Mouse (Mus musculus): Measurements from ENCODE around the gene Gxylt1. TPM values are rescaled to one million over a fixed set of nuclear protein-coding genes. Genes with fewer than 3 reads are reported as not detected.
"Not testable (repeated sequence)": the region's sequence is repeated elsewhere in the genome, so short reads cannot be mapped to it uniquely, and the experiment has no call there.

Gxylt1 gene
- 17.6 and 18.0 TPM in 2 replicates for polyA plus RNA-seq (2015; fragmentation: Nextera tagmentation; extraction: Ambion mirVana)

DNA sequence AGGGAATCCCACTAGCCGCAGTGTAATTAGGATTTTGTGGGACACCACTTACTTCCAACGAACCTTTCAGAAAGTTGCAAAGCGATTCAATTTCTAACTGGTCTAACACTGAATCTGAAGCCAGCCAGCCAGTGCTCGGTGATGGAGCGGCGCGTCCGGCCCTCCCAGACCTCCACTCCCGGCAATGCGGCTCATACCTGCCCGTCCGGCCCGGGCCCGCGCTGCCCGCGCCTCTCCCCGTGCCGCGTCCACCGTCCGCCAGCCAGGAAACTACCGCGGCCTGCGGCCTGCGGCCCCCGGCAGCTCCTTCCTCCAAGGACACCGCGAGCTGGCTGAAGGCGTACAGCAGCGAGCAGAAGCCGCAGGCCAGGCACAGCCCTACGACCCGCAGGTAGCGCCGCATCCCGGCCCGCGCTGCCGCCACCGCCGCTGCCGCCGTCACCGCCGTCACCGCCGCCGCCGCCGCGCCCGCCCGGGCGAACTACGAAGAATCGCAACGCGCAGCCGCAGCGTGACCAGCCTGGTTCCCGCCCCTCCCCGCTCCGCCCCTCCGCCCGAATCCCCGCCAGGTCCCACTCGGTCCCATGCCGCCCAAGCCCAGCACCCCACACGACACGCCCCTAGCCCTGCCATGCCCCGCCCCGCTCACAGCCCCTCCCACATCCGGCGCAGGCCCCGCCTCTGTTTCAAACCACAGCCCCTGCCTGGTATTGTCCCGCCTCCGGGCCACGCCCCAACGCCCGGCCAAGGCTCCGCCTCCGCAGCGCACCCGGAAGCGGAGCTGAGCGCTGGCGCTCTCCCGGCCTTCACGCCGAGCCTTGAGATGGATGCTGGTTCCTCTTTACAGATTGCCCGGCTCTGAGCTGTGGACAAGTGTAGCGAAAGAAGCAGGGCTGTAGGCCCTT lies at the start of gene Gxylt1:
TSS of gene Gxylt1 (minus strand) at position 501 of the 905 bp plus-strand sequence.
- H3K4me1 ChIP-seq = peaks cover 43% of the 10 kb centered on the region
- under 1% methylated on average over 73 of the region's 93 CpGs for WGBS
- H3K27me3 ChIP-seq = no peaks in the 10 kb centered on the region
- peak within 1 kb of the TSS; percentile 92 for H3K4me2 ChIP-seq (replicated peaks)
- peak within 1 kb of the TSS; percentile 90 for H3K9ac ChIP-seq
- no peaks in the 10 kb centered on the region for H3K9me3 ChIP-seq
- H3K4me3 ChIP-seq = peak within 1 kb of the TSS; percentile 80
- ATAC-seq (ENCODE audit: low FRiP score, low read depth) = peak; percentile 98
- H3K36me3 ChIP-seq = peaks cover 6% of the 10 kb centered on the region; the same call in 1 of the 2 replicates
- H3K27ac ChIP-seq = peak within 1 kb of the TSS; percentile 94

DNA sequence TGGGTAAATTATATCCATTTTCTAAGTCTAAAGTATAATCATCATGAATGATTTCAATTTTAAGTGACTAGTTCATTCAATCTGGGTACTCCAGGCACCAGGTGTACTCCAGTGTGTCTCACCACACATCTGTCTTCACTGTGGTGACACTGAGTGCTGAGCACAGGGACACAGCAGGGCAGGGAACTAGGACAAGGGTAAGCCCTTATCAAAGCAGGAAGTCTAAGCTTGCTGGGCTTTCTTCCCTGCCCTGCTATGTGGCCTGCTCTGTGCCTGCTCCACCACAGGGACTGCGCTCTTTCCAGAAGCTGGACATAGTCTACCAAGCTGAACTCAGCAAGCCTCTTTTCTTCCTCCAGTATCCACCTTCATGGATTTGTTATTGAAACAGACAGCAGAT lies 43.8 kb upstream of the Gxylt1 start:
- H3K27me3 ChIP-seq = no peaks in the 10 kb centered on the region
- H3K9me3 ChIP-seq = no peaks in the 10 kb centered on the region
- WGBS = 100% methylated on average over 1 of the region's 1 CpGs
- H3K36me3 ChIP-seq = peaks cover 8% of the 10 kb centered on the region; the same call in 1 of the 2 replicates
- ATAC-seq (ENCODE audit: low FRiP score, low read depth) = no peak
- H3K4me1 ChIP-seq = no peaks in the 10 kb centered on the region
- H3K4me3 ChIP-seq = no peak overlapping the region
- H3K4me2 ChIP-seq (replicated peaks) = no peak overlapping the region
- H3K9ac ChIP-seq = no peak overlapping the region
- H3K27ac ChIP-seq = no peak overlapping the region

DNA sequence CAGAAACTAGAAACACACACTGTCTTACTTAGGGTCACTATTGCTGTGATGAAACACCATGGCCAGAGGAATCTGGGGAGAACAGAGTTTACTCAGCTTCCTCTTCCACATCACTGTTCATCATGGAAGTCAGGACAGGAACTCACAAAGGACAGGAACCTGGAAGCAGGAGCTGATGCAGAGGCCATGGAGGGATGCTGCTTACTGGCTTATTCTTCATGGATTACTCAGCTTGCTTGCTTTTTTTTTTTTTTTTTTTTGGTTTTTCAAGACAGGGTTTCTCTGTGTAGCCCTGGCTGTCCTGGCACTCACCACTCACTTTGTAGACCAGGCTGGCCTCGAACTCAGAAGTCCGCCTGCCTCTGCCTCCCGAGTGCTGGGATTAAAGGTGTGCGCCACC lies 35.3 kb upstream of the Gxylt1 start:
- H3K9ac ChIP-seq; H3K4me1 ChIP-seq; H3K27ac ChIP-seq; H3K36me3 ChIP-seq; ATAC-seq (ENCODE audit: low FRiP score, low read depth); H3K9me3 ChIP-seq; H3K4me2 ChIP-seq (replicated peaks); H3K4me3 ChIP-seq; H3K27me3 ChIP-seq: not testable (repeated sequence)
- WGBS = 96% methylated on average over 4 of the region's 4 CpGs

DNA sequence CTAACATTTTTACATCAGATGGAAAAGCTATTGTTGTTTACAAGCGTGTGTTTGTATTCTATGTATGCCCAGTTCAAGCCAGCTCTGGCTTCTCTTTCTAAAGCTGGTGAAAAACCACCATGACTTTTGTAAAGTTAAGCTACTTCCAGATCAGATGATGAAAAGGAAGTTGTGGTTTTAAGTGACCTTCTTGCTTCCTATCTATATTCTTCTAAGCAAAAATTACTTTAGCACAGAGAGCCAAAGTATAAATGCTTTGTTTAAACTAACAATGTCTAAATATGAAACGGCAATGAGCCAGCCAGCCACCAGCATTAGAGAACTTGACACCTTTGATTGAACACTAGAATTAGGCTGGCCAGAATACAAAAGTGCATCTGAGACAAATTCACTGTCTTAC lies 23.2 kb upstream of the Gxylt1 start:
- H3K27me3 ChIP-seq = no peaks in the 10 kb centered on the region
- ATAC-seq (ENCODE audit: low FRiP score, low read depth) = no peak
- 88% methylated on average over 2 of the region's 2 CpGs for WGBS

DNA sequence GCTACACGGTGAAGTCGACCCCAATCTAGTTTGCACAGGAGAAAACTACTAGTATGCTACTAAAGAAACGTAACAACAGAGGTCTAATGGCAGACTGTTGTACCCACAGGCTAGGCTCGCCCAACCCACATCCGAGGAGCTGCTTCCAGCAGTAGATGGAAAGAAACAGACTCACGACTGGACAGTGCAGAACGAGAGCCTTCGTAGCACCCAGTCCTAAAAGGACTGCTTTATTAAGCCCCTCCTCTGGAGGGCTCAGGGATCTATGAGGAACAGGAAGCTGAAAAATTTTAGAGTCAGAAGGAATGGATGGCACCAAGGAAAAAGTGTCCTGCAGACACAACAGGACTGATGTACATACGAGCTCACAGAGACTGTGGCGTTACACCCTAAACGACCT lies 19.5 kb upstream of the Gxylt1 start:
- H3K4me3 ChIP-seq = no peak overlapping the region
- H3K4me2 ChIP-seq (replicated peaks) = no peak overlapping the region
- H3K27me3 ChIP-seq = no peaks in the 10 kb centered on the region
- no peak overlapping the region for H3K27ac ChIP-seq
- H3K9me3 ChIP-seq = no peaks in the 10 kb centered on the region
- H3K4me1 ChIP-seq = no peaks in the 10 kb centered on the region
- no peak for ATAC-seq (ENCODE audit: low FRiP score, low read depth)
- peaks cover 6% of the 10 kb centered on the region for H3K36me3 ChIP-seq
- no peak overlapping the region for H3K9ac ChIP-seq
- 79% methylated on average over 11 of the region's 11 CpGs for WGBS

More for the DNA sequence above, 23.2 kb upstream of the Gxylt1 start:
- no peaks in the 10 kb centered on the region for H3K9me3 ChIP-seq
- no peak overlapping the region for H3K4me2 ChIP-seq (replicated peaks)
- H3K9ac ChIP-seq = no peak overlapping the region
- no peaks in the 10 kb centered on the region; the same call in 1 of the 2 replicates for H3K36me3 ChIP-seq
- no peak overlapping the region for H3K4me3 ChIP-seq
- no peaks in the 10 kb centered on the region for H3K4me1 ChIP-seq
- H3K27ac ChIP-seq = no peak overlapping the region

DNA sequence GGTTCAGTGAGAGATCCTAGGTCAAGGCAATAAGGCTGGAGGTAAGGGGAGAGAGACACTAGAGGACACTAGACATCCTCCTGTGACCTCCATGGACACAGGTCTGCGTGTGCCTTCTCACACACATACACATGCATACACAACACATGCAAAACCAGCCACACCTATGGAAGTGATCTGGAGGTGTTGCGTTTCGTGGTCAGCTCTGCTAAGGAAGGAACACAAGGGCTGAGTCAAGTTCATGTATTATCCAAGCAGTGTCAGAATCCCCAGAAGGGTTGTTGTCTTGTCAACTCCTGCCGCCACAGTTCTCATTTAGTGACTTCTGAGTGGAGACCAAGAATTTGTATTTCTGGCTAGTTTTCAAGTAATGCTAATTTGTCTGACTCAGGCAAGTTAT lies 13.3 kb upstream of the Gxylt1 start:
- no peak for ATAC-seq (ENCODE audit: low FRiP score, low read depth)
- Histone ChIP-seq H3K4me1 (no peaks in the 10 kb centered on the region), H3K27ac (no peak overlapping the region), H3K9ac (no peak overlapping the region), H3K4me3 (no peak overlapping the region), H3K9me3 (no peaks in the 10 kb centered on the region), H3K36me3 (peaks cover 20% of the 10 kb centered on the region), H3K27me3 (no peaks in the 10 kb centered on the region), H3K4me2 (replicated peaks) (no peak overlapping the region)
- WGBS = 93% methylated on average over 4 of the region's 4 CpGs

DNA sequence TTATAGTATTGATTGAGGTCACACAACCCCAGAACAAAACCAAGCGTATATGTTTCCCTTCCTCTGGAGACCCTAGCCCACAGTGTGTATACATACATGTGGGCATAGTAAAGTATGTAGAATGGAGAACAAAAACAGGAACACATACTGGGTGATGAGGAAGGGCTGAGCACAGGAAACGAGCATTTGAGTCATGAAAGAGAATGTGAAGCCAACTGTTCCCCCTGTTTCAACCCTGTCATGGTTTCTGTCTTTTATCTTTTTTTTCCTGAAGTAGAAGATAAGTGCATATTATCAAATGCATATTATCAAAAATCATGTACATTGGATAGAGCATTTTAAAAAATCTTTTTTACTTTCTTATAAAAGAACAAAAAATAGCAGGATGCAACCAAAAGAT lies 12.6 kb upstream of the Gxylt1 start:
- Histone ChIP-seq H3K4me1 (no peaks in the 10 kb centered on the region), H3K4me2 (replicated peaks) (no peak overlapping the region), H3K9me3 (no peaks in the 10 kb centered on the region), H3K27ac (no peak overlapping the region), H3K4me3 (no peak overlapping the region), H3K27me3 (no peaks in the 10 kb centered on the region), H3K9ac (no peak overlapping the region), H3K36me3 (peaks cover 24% of the 10 kb centered on the region)
- WGBS = 67% methylated on average over 2 of the region's 2 CpGs
- no peak for ATAC-seq (ENCODE audit: low FRiP score, low read depth)

DNA sequence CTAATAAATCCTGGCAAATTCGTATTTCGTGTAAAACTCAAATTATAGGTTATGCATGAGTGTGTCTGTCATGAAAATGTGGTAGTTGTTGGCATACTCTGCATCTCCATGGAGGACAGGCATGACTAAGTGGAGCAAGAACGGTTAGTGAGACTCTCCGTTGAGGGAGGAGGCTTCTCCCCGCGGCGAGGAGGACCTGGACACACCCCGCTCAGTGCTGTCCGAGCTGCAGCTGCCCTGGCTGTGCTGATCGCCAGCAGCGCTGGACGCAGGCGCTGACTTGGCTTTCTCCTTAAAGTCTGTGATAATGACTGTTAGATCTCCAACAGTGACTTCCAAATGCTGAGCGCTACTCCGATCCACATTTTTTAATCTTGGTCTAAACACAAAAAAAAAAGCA lies 10.3 kb upstream of the Gxylt1 start:
- Histone ChIP-seq H3K4me1 (no peaks in the 10 kb centered on the region), H3K4me3 (no peak overlapping the region), H3K9ac (no peak overlapping the region), H3K9me3 (no peaks in the 10 kb centered on the region), H3K36me3 (peaks cover 37% of the 10 kb centered on the region), H3K27ac (no peak overlapping the region), H3K27me3 (no peaks in the 10 kb centered on the region), H3K4me2 (replicated peaks) (no peak overlapping the region)
- 82% methylated on average over 15 of the region's 15 CpGs for WGBS
- no peak for ATAC-seq (ENCODE audit: low FRiP score, low read depth)

DNA sequence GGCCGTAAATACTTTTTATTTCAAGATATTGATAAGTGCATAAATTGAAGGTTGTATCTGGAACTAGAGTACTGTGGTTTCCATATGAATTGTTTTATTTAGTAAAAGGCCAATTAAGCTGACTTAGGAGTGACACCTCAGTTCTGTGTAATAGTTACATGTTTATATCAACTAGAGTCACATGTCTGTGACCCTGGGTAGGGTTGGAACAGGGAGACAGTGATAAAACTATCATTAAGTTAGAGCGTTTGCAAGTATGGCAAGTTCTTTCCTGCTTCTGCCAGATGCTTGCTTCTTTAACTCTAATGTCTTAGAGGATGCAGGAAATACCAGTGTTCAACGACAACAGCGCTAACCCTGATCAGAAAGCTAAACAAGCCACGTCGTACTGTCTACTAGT lies 9.3 kb upstream of the Gxylt1 start:
- Histone ChIP-seq H3K36me3 (peaks cover 29% of the 10 kb centered on the region), H3K4me1 (no peaks in the 10 kb centered on the region), H3K4me3 (no peak overlapping the region), H3K4me2 (replicated peaks) (no peak overlapping the region), H3K9ac (no peak overlapping the region), H3K27me3 (no peaks in the 10 kb centered on the region), H3K27ac (no peak overlapping the region), H3K9me3 (no peaks in the 10 kb centered on the region)
- ATAC-seq (ENCODE audit: low FRiP score, low read depth) = no peak
- WGBS = 86% methylated on average over 6 of the region's 6 CpGs

DNA sequence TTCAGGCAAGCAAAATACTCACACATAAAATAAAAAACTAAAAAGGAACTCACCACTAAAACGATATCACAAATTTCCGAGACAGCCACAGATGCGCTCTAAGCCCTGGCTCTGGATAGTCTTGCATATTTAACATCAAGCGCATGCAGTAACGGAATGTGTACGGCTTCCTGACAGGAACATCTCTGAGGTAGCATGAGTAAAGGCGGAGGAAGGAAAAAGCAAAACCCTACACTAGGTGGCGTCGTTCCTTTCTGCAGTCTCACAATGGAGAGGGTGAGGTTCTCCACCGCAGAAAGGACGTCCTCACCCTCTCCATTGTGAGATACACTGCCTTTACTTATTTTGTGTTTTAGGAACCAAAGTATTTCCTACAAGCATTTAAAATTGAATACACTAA lies 8.4 kb upstream of the Gxylt1 start:
- ATAC-seq (ENCODE audit: low FRiP score, low read depth) = no peak
- 79% methylated on average over 11 of the region's 11 CpGs for WGBS
- Histone ChIP-seq H3K9ac (no peak overlapping the region), H3K4me3 (no peak overlapping the region), H3K27me3 (no peaks in the 10 kb centered on the region), H3K4me1 (no peaks in the 10 kb centered on the region), H3K9me3 (no peaks in the 10 kb centered on the region), H3K36me3 (peaks cover 26% of the 10 kb centered on the region), H3K4me2 (replicated peaks) (no peak overlapping the region), H3K27ac (no peak overlapping the region)

DNA sequence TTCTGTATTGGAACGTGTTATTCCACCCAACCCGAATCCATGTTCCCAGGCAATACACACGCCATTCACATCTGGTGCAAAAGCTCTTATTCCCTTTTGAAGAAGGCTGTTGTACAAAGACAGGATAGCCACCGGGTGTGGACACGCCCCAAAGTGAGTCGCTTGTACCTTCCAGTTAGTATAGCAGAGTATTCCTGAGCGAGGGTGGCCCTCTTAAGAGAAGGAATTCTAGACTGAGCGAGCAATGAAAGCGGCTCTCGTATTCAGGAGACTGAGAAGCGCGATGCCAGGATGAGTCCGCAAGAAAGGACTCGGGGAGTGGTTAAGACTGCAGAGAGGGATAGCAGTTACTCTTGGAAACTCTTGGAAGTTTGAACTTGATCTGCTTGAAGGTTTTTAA lies 1.3 kb upstream of the Gxylt1 start:
- Histone ChIP-seq H3K27me3 (no peaks in the 10 kb centered on the region), H3K4me2 (replicated peaks) (peak overlapping the region; percentile 92), H3K4me1 (peaks cover 30% of the 10 kb centered on the region), H3K9ac (0 out of 2 replicates have a peak overlapping the region, but pooled peaks have one; percentile 72), H3K4me3 (peak overlapping the region; percentile 80), H3K9me3 (no peaks in the 10 kb centered on the region), H3K36me3 (peaks cover 13% of the 10 kb centered on the region; the same call in 1 of the 2 replicates), H3K27ac (no peak overlapping the region)
- no peak for ATAC-seq (ENCODE audit: low FRiP score, low read depth)
- WGBS = 5% methylated on average over 14 of the region's 14 CpGs

DNA sequence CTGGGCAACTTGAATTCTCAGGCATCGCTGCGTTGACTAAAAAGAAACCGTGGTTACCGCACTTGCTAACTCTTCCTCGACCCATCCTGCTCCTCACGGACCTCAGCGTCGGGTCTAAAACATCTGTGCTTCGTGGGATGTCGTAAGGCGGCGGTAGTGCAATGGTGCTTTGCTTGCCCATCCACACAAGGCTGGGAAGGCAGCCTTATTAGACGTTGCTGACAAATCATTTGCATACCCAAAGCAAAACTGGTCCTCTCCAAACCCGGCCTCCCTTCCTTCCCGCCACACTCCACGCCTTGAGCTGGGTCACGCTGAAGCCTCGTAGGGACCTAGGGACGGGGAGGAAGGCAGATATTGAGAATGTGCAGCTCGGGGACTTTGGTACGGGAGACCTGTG lies 644 bp upstream of the Gxylt1 start:
- peak overlapping the region; percentile 75 for H3K27ac ChIP-seq
- 0 out of 2 replicates have a peak, but pooled peaks cover 7% of the 10 kb centered on the region for H3K36me3 ChIP-seq
- H3K4me2 ChIP-seq (replicated peaks) = peak overlapping the region; percentile 92
- ATAC-seq (ENCODE audit: low FRiP score, low read depth) = peak; percentile 52; the same call in 1 of the 2 replicates
- no peaks in the 10 kb centered on the region for H3K9me3 ChIP-seq
- H3K4me1 ChIP-seq = peaks cover 36% of the 10 kb centered on the region
- peak overlapping the region; percentile 80 for H3K4me3 ChIP-seq
- H3K9ac ChIP-seq = peak overlapping the region; percentile 72
- under 1% methylated on average over 21 of the region's 21 CpGs for WGBS
- H3K27me3 ChIP-seq = no peaks in the 10 kb centered on the region
